Mouse (Mus musculus) embryonic facial prominence, embryonic 15.5 days (tissue): ENCODE measurements at regions not wholly inside any gene's neighbourhood (a gene's known extent, or its start where the extent isn't known, plus 50 kb on each side); places are given as distances from the start of the nearest gene placed in this dataset.

Source experiments
- ATAC-seq: fragments of 200-750 bp; cut with Nextera tagmentation; 2 replicates; pipeline ENCODE4 v1.8.0; 2017; ENCODE audit warnings: low read depth, moderate TSS enrichment; ENCODE audit not compliant: insufficient number of reproducible peaks, low FRiP score, low TSS enrichment
- H3K27ac ChIP-seq: fragments of 300-500 bp; sonication (generic); replicated peaks from 2 replicates; pipeline ENCODE4 v1.5.1; 2015; ENCODE audit warnings: mild to moderate bottlenecking, inconsistent platforms
- H3K27me3 ChIP-seq: fragments of 300-500 bp; sonication (generic); 2 replicates; pipeline ENCODE4 v1.6.1; 2015; ENCODE audit warnings: inconsistent platforms
- H3K36me3 ChIP-seq: fragments of 300-500 bp; sonication (generic); 2 replicates; pipeline ENCODE4 v1.6.1; 2015; ENCODE audit warnings: mild to moderate bottlenecking, inconsistent platforms
- H3K4me1 ChIP-seq: fragments of 300-500 bp; sonication (generic); 2 replicates; pipeline ENCODE4 v1.6.1; 2015; ENCODE audit warnings: inconsistent platforms
- H3K4me2 ChIP-seq: fragments of 300-500 bp; sonication (generic); replicated peaks from 2 replicates; pipeline ENCODE4 v1.6.1; 2015; ENCODE audit warnings: mild to moderate bottlenecking, inconsistent platforms
- H3K4me3 ChIP-seq: fragments of 300-500 bp; sonication (generic); replicated peaks from 2 replicates; pipeline ENCODE4 v1.5.1; 2015; ENCODE audit warnings: mild to moderate bottlenecking, inconsistent platforms
- H3K9ac ChIP-seq: fragments of 300-500 bp; sonication (generic); 2 replicates; pipeline ENCODE4 v1.6.1; 2015; ENCODE audit warnings: inconsistent platforms
- H3K9me3 ChIP-seq: fragments of 300-500 bp; sonication (generic); replicated peaks from 2 replicates; pipeline ENCODE4 v1.6.1; 2016; ENCODE audit warnings: inconsistent platforms
- WGBS: fragments of 180-500 bp; shearing (Covaris S2); methylation state at CpG from one replicate; pipeline ENCODE4 v1.1.7; 2015; 5-methylcytosine and 5-hydroxymethylcytosine counted together

DNA sequence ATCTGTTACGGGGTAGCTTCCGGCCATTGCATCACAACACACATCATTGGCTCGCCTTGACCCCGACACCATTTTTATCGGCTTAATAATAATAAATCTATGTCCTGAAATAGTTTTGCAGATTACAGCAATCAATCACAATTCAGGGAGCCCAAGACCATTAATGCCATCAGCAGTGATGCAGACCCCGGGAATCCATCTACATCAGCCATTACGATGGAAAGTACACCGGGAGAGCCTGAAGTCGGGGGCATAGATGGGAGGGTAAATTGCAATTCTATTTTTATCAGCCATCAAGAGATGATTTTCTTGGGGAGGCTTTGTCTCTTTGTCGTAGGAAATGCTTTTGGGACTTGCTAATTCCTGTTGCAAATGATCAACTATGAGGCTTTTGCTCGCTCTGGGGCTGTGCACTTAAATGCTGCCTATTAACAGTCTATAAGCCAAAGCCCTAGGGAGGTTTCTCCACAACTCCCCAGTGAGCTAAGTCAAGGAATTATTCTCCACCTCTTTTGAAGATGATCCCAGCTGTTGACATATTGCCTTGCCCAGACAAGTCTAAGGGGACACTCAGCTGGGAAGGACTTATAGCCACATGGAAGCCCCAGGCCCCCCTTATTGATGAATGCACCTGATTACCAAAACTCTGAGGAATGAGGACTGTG is 173.4 kb downstream of the Pik3r1 start:
- WGBS: 76% methylated on average over 11 of the region's 11 CpGs
- Histone ChIP-seq H3K4me2 (no peak overlapping the region), H3K9me3 (no peaks in the 10 kb centered on the region), H3K27me3 (no peaks in the 10 kb centered on the region), H3K4me3 (no peak overlapping the region), H3K9ac (no peak overlapping the region), H3K36me3 (no peaks in the 10 kb centered on the region), H3K4me1 (no peaks in the 10 kb centered on the region), H3K27ac (no peak overlapping the region)
- no peak for ATAC-seq

- no peak for ATAC-seq
- no peaks in the 10 kb centered on the region for H3K36me3 ChIP-seq
- H3K9ac ChIP-seq: no peak overlapping the region
- no peaks in the 10 kb centered on the region for H3K4me1 ChIP-seq
- 88% methylated on average over 1 of the region's 1 CpGs for WGBS
- H3K27me3 ChIP-seq: no peaks in the 10 kb centered on the region
- H3K27ac ChIP-seq: no peak overlapping the region
- H3K9me3 ChIP-seq: no peaks in the 10 kb centered on the region
- H3K4me3 ChIP-seq: no peak overlapping the region
- H3K4me2 ChIP-seq: no peak overlapping the region
These were observed 175.7 kb downstream of the Pik3r1 start for GRCm38 (mm10) chr13:101592355-101592754.

GRCm38 (mm10) chr13:101588905-101589304 is 179.1 kb downstream of the Pik3r1 start:
- Histone ChIP-seq H3K4me1 (no peaks in the 10 kb centered on the region), H3K4me3 (no peak overlapping the region), H3K4me2 (no peak overlapping the region), H3K9me3 (no peaks in the 10 kb centered on the region), H3K36me3 (no peaks in the 10 kb centered on the region), H3K9ac (no peak overlapping the region), H3K27ac (no peak overlapping the region), H3K27me3 (no peaks in the 10 kb centered on the region)
- 67% methylated on average over 8 of the region's 8 CpGs for WGBS
- ATAC-seq: no peak

- ATAC-seq: no peak
- no peaks in the 10 kb centered on the region for H3K4me1 ChIP-seq
- 74% methylated on average over 2 of the region's 2 CpGs for WGBS
These were observed 181.2 kb downstream of the Pik3r1 start for GRCm38 (mm10) chr13:101586787-101587186.

DNA sequence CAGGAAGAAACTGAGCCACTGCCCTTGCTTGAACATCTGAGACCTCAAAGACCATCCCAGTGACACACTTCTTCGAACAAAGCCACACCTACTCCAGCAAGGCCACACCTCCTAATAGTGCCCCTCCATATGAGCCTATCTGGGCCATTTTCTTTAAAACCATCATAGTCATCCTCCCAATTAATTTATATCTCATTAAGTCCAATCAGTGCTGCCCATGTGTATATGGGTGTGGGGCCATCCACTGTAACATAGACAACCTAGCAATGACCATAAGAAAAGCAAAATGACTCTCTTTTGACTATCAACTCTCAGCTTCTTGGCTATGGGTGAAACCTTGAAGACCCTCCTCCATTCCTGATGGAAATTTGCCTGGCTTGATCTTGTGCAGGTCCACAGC is 191.5 kb downstream of the Pik3r1 start:
- no peak for ATAC-seq

More at GRCm38 (mm10) chr13:101586787-101587186, 181.2 kb downstream of the Pik3r1 start:
- Histone ChIP-seq H3K27me3 (no peaks in the 10 kb centered on the region), H3K9ac (no peak overlapping the region), H3K27ac (no peak overlapping the region), H3K36me3 (no peaks in the 10 kb centered on the region), H3K4me3 (no peak overlapping the region), H3K4me2 (no peak overlapping the region), H3K9me3 (no peaks in the 10 kb centered on the region)

GRCm38 (mm10) chr13:101572809-101573590 is 195.0 kb downstream of the Pik3r1 start:
- Histone ChIP-seq H3K27me3 (no peaks in the 10 kb centered on the region), H3K27ac (no peak overlapping the region), H3K4me3 (no peak overlapping the region), H3K4me1 (no peaks in the 10 kb centered on the region), H3K9ac (no peak overlapping the region), H3K9me3 (no peaks in the 10 kb centered on the region), H3K36me3 (no peaks in the 10 kb centered on the region), H3K4me2 (no peak overlapping the region)
- ATAC-seq: no peak
- WGBS: 55% methylated on average over 6 of the region's 6 CpGs

More for the DNA sequence above, 191.5 kb downstream of the Pik3r1 start:
- Histone ChIP-seq H3K27ac (no peak overlapping the region), H3K4me2 (no peak overlapping the region), H3K4me1 (no peaks in the 10 kb centered on the region), H3K9ac (no peak overlapping the region), H3K27me3 (no peaks in the 10 kb centered on the region), H3K4me3 (no peak overlapping the region), H3K9me3 (no peaks in the 10 kb centered on the region), H3K36me3 (no peaks in the 10 kb centered on the region)
- WGBS: 100% methylated on average over 1 of the region's 1 CpGs

GRCm38 (mm10) chr13:101572246-101572645 is 195.8 kb downstream of the Pik3r1 start:
- ATAC-seq: no peak
- no peaks in the 10 kb centered on the region for H3K27me3 ChIP-seq
- no peaks in the 10 kb centered on the region for H3K4me1 ChIP-seq
- 89% methylated on average over 9 of the region's 9 CpGs for WGBS
- no peaks in the 10 kb centered on the region for H3K9me3 ChIP-seq
- no peak overlapping the region for H3K27ac ChIP-seq
- no peak overlapping the region for H3K4me3 ChIP-seq
- H3K36me3 ChIP-seq: no peaks in the 10 kb centered on the region
- no peak overlapping the region for H3K9ac ChIP-seq
- H3K4me2 ChIP-seq: no peak overlapping the region

GRCm38 (mm10) chr13:101570034-101570433 is 198.0 kb downstream of the Pik3r1 start:
- no peaks in the 10 kb centered on the region for H3K36me3 ChIP-seq
- no peaks in the 10 kb centered on the region for H3K27me3 ChIP-seq
- no peaks in the 10 kb centered on the region for H3K9me3 ChIP-seq
- no peak overlapping the region for H3K4me2 ChIP-seq
- WGBS: 69% methylated on average over 4 of the region's 4 CpGs
- H3K27ac ChIP-seq: no peak overlapping the region
- no peak overlapping the region for H3K9ac ChIP-seq
- no peak for ATAC-seq
- H3K4me1 ChIP-seq: no peaks in the 10 kb centered on the region
- H3K4me3 ChIP-seq: no peak overlapping the region

- ATAC-seq: no peak
- Histone ChIP-seq H3K9ac (no peak overlapping the region), H3K4me2 (no peak overlapping the region), H3K27ac (no peak overlapping the region), H3K9me3 (no peaks in the 10 kb centered on the region), H3K27me3 (no peaks in the 10 kb centered on the region), H3K4me3 (no peak overlapping the region), H3K4me1 (no peaks in the 10 kb centered on the region), H3K36me3 (no peaks in the 10 kb centered on the region)
- WGBS: 65% methylated on average over 6 of the region's 6 CpGs
These were observed 198.9 kb downstream of the Pik3r1 start for GRCm38 (mm10) chr13:101568985-101569631.

DNA sequence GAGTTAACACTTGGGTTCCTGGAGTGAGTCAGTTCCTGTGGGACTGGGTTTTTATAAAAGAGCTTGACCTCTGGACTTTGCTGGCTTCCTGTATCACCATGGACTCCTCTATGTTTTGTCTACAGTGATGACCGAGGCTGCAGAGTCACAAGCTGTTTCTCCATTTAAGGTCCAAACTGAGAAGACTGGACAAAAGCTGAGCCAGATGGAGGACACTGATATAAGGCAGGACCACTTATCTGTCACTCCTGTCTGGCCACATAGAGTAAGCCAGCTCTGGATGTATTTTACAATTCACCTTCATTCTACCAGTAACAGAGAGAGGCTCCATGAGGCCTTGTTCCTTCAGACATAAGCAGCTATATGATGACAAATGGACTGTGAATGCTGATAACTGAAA is 202.7 kb downstream of the Pik3r1 start:
- Histone ChIP-seq H3K4me1 (no peaks in the 10 kb centered on the region), H3K36me3 (no peaks in the 10 kb centered on the region), H3K27ac (no peak overlapping the region), H3K4me2 (no peak overlapping the region), H3K9ac (no peak overlapping the region), H3K4me3 (no peak overlapping the region), H3K9me3 (no peaks in the 10 kb centered on the region), H3K27me3 (no peaks in the 10 kb centered on the region)
- 67% methylated on average over 1 of the region's 1 CpGs for WGBS
- no peak for ATAC-seq

DNA sequence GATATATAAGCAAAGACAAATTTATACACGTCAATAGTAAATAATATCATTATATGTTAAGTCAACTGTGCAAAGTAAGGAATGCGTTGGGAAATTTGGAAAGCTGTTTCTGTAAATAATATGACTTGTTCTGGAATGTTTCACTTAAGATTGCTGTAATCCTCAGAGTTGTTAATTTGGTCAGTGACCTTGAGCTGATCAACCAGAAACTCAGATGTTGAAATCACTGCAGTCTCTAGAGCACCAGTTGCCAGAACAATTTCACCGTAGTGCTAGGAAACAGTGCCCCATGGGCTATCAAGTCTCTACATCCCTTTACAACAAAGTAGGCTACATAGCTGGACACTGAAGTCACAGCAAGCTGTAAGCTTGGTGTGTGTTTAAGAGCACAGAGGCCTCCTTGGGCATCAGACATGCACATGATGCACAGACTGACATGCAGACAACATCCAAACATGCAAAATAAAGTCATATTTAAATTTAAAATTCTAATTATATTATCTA is 212.6 kb downstream of the Pik3r1 start:
- no peaks in the 10 kb centered on the region for H3K4me1 ChIP-seq
- H3K4me2 ChIP-seq: no peak overlapping the region
- no peak overlapping the region for H3K27ac ChIP-seq
- no peak overlapping the region for H3K9ac ChIP-seq
- no peak overlapping the region for H3K4me3 ChIP-seq
- no peak for ATAC-seq
- H3K27me3 ChIP-seq: no peaks in the 10 kb centered on the region
- no peaks in the 10 kb centered on the region for H3K9me3 ChIP-seq
- WGBS: 53% methylated on average over 3 of the region's 3 CpGs
- no peaks in the 10 kb centered on the region for H3K36me3 ChIP-seq
